Mouse (Mus musculus) activated CD4-positive, CD25-positive, alpha-beta regulatory T cell (primary cell): ENCODE data around the gene Rex2. TPM values are rescaled to one million over a fixed set of nuclear protein-coding genes. Genes with fewer than 3 reads are reported as not detected.

Source experiments
- polyA plus RNA-seq, 2 experiments: library from polyadenylated mRNA; unstranded; fragments of 100-300 nt; shearing (Covaris generic); gene quantifications; one replicate each; pipeline ENCODE4 v1.2.1; 2017

The Rex2 gene
- not detected for polyA plus RNA-seq

DNA sequence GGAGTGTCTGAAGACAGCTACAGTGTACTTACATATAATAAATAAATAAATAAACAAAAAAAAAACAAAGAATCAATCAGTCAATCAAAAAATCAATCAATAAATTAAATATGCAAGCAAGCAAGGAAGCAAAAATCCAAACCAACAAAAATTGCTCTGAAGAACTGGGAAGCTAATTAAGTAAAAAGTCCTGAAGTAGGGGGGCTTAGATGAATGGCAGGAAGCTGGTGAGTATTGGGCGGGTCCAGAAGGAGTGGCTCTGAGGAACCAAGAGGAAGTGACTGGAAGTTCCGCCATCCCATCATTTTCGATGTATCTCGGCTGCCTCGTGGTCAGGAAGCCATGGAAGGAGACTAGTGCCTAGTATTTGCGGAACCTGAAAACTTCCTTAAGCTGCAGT is at the start of gene Rex2:
Gene Rex2 (plus strand): TSS at position 301 of the 400 bp plus-strand sequence.

Other genes starting within 250 kb of the Rex2 start
- under 1 TPM; 0.25 to 0.88 TPM for gene Gm21411, start 112.3 kb upstream of the Rex2 start, polyA plus RNA-seq
- 1 to 10 TPM in 1 of 2 experiments, under 1 TPM in 1; 0.83 to 2.7 TPM for gene Zfp989, start 49.9 kb upstream of the Rex2 start, polyA plus RNA-seq
- gene Zfp991, start 110.2 kb downstream of the Rex2 start, polyA plus RNA-seq = 1 to 10 TPM; 8.2 to 8.6 TPM